Mouse (Mus musculus) left cerebral cortex, adult 18-20 months (tissue): Measurements from ENCODE around the gene Tbx1. TPM values are rescaled to one million over a fixed set of nuclear protein-coding genes. Genes with fewer than 3 reads are reported as not detected.
"Not testable (repeated sequence)": the region's sequence is repeated elsewhere in the genome, so short reads cannot be mapped to it uniquely, and the experiment has no call there.

ENCODE experiments used
- DNase-seq, 2 experiments: peaks; one replicate each; pipeline ENCODE4 v3.0.0; 2021 to 2022; ENCODE audit warnings: low spot score in 2 of 2, mixed read lengths in 1 of 2
- total RNA-seq, 2 experiments: library from RNA; stranded (reverse); gene quantifications; 2 replicates each; pipeline ENCODE4 v1.2.3; 2021

The Tbx1 gene
- total RNA-seq, 2 experiments from 2014 or later, result 1.3 TPM

- DNase-seq, result no peak
Measured at GRCm38 (mm10) chr16:18555235-18555935, 35.1 kb downstream of the Tbx1 start.

DNA sequence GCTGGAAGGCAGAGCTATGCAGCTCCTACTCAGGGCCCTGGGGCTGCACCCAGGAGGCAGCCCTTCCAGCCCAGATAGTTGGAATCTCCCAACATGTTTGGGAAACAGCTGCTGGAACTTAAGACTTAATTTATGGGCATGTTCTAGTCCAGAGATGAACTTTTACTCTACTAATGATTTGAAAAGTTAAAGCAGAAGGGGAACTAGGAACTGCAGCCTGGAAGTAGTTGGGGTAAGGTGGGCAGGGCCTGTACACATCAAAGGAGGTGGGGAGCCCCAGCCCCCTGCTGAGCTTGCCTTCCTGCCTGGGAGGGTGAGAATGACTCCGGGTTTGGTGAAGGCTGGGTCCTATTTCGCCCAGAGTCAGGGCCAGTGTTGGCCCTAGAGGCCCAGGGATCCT, 35.8 kb downstream of the Tbx1 start:
- DNase-seq, result no peak

DNA sequence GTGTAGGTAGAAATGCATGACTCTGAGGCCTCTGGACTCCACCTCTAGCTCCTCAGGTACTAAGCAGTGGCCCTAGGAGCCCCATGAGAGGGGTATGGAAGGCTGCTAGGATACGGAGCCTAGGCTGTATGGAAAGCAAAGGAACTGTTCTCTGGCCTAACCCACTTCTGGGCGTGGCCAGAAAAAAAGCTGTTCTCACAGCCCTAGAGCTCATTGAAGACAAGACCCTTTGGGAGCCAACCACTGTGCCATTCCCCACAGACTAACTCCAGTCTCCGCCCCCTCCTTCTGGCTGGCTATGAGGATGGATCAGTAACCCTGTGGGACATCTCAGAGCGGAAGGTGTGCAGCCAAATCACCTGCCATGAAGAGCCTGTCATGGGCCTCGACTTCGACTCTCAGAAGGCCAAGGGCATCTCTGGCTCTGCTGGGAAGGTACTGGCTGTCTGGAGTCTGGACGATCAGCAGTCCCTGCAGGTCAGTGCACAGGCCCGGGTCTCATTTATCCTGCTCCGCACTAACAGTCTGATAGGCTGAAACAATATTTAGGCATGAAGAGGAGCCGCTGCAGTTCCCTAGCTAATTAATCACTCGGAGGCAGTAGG, 38.3 kb downstream of the Tbx1 start:
- DNase-seq, result no peak

DNA sequence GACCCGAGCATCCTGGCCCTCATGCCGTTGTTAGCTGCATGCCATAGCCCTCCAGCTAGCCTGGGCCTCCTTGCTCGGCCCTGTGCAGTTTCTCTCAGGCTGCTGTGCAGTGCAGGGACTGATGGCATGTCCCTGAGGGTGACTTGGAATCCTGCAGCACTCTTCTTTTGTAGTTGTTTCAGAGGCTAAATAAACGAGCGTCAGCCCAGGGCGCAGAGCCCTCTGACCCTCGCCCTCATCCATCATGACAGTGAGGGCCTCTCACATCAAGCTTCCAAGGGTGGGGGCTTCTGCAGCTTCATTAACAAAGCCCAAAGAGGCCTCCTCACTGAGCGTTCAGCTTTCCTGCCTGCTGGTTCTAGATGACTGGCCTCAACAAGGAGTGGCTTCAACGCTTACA, 38.9 kb downstream of the Tbx1 start:
- no peak for DNase-seq

DNA sequence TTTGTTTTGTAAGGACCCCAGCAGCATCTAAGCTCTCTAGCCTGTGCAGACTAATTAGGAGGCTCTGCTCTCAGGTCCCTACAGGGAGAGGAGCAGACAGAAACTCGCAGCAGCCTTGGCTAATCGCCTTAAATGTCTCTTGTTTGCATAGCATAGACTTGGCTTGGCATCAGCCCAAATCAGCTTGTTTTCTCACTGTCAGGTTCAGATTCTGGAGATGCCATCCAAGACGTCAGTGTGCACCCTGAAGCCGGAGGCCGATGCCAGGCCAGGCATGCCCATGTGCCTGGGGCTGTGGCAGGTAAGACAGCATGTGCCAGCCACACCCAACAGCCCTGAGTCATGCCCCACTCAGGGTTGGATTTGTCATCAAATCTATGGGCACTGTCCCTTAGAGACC, 42.6 kb downstream of the Tbx1 start:
- DNase-seq, result no peak

- no peak for DNase-seq
Measured at GRCm38 (mm10) chr16:18543151-18543829, 47.2 kb downstream of the Tbx1 start.

DNA sequence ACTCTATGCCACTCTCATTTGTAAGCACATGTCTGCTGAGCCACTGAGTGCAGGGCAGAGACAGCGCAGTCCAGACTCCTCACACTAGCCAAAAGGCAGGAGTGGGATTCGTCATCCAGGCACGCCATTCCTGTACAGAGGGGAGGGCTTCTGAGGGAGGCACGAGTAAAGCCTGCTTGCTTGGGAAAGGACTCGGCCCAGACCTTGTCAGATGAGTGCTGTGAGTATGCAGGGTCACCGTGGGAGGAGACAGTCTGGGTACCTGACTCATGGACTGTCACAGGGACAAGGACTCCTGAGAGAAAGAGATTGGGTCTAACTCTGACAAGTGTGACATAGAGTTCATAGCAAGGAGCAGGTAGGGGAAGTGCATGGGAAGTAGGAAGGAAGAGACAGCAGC, 51.2 kb downstream of the Tbx1 start:
- no peak for DNase-seq

DNA sequence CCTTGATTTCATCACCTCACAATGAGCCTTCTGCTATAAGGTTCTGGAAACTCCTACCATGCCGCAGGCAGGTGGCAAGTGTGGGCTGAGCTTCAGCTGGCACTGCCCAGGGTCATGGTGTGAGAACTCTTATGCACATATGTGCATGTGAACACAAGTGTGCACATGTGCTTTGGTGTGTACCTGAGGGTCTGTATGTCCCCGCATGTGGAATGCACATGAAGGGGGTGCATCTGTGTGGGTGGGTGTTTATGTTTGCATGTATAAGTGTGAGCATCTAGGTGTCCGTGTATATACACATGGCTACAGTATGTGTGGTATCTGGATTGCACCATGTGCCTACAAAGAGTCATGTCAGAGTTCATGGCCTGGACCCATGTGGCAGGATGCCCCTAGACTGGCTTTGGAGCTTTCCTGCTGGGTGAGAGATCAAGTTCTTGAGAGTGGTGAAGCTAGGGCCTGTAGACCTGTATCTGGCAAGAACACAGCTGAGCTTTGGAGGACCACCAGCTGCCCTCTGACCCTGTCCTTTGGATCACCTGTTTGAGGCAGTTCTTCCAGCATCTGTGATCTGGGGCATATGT, 53.0 kb downstream of the Tbx1 start:
- no peak for DNase-seq

- not testable (repeated sequence) for DNase-seq
Measured at GRCm38 (mm10) chr16:18533061-18533460, 57.4 kb downstream of the Tbx1 start.

Other genes starting within 250 kb of the Tbx1 start
- 100 to 1,000 TPM; 137 to 148 TPM for gene Tango2, start 242.6 kb downstream of the Tbx1 start, total RNA-seq
- gene Arvcf, start 242.5 kb downstream of the Tbx1 start, total RNA-seq, result 10 to 100 TPM; 40.7 TPM
- 10 to 100 TPM; 19.4 to 21.3 TPM for gene Txnrd2, start 164.3 kb downstream of the Tbx1 start, total RNA-seq
- gene Comt, start 163.8 kb downstream of the Tbx1 start, total RNA-seq, result 10 to 100 TPM; 90.5 to 91.4 TPM
- 1 to 10 TPM; 6.2 to 7.1 TPM for gene Gnb1l, start 92.0 kb downstream of the Tbx1 start, total RNA-seq
- gene Rtl10, start 91.8 kb downstream of the Tbx1 start, total RNA-seq, result 1 to 10 TPM; 6.4 to 9.7 TPM
- 1 to 10 TPM; 1.1 to 1.3 TPM for gene Gp1bb, start 31.7 kb upstream of the Tbx1 start, total RNA-seq
- gene Gm49601, start 35.8 kb upstream of the Tbx1 start, total RNA-seq, result 100 to 1,000 TPM; 231 to 252 TPM
- 100 to 1,000 TPM; 824 to 876 TPM for gene Sept5, start 39.3 kb upstream of the Tbx1 start, total RNA-seq
- 10 to 100 TPM; 47.2 to 51.8 TPM for gene Cldn5, start 186.2 kb upstream of the Tbx1 start, total RNA-seq
- 10 to 100 TPM; 87.5 to 97.2 TPM for gene Ufd1, start 221.1 kb upstream of the Tbx1 start, total RNA-seq
- gene Cdc45, start 221.3 kb upstream of the Tbx1 start, total RNA-seq, result 1 to 10 TPM in 1 of 2 experiments, under 1 TPM in 1; 0.77 to 2.0 TPM
- gene 2510002D24Rik, start 245.9 kb upstream of the Tbx1 start, total RNA-seq, result 10 to 100 TPM; 24.1 to 26.6 TPM
- 10 to 100 TPM in 1 of 2 experiments, 1 to 10 TPM in 1; 5.6 to 13.5 TPM for gene Gm28539, start 245.9 kb upstream of the Tbx1 start, total RNA-seq